Mouse (Mus musculus) liver, adult 2 months (tissue): ENCODE data around the gene Aftph.

Source experiments
- CTCF ChIP-seq: fragments of 200-500 bp; IDR thresholded peaks from 2 replicates; pipeline ENCODE4 v1.5.1; 2011; ENCODE audit warnings: low read depth, low read length, control low read depth
- POLR2A ChIP-seq: fragments of 200-500 bp; IDR thresholded peaks from 2 replicates; pipeline ENCODE4 v1.6.1; 2011; ENCODE audit warnings: low read length, control low read depth; ENCODE audit not compliant: insufficient read depth; ENCODE audit errors: extremely low read depth

DNA sequence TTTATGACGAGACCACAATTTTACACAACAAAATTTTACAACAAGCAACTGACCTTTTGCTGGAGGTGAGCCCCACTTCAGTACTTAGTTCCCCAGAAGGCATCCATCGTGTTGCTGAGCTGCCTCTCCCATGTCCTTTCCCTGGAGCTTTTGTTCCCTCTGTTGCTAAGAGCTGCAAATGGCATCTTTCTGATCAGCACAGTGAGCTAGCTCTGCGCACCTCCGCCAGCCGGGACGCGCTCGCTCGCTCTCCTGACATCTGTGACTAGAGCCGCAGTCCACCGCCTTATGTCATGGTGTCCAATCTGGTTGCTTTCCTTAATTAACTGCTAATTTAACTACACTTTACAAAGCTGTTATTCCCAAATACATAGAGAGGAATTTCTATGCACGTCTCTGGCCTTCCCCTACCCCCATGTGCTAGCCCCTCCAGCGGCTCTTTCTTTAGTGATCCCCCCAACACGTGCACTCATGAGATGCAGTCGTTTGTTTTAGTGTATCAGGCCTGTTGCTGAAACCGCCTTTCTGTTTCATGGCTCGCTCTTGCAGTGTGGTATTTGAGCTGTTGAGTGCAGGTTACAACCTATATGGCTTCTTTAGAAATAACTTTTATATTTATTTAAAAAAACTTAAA is 91.3 kb downstream of the Aftph start:
- no peak for TF ChIP-seq CTCF
- TF ChIP-seq POLR2A = no peak
